ENCODE assay signal across 9 mouse cellular contexts in genomic region chr5:127947275-127947674, GRCm38 (mm10).
DNase-seq lines count a peak whose midpoint lies in the region; ATAC-seq and TF ChIP-seq lines count a peak whose summit lies in the region.
"Had no signal": no experiment of that assay in that cellular context is flagged by ENCODE, and none has a peak within 500 bp of the region (broad histone marks: within the 10 kb centered on the region; RNA-seq: fewer than 3 reads in every experiment).

No protein-coding gene starts in this region.

- DNase-seq in embryo, embryonic 10 days (ENCODE audit: low spot score) = peak; percentile 68
- no peak for DNase-seq in embryo, embryonic 9.5 days (ENCODE audit: extremely low spot score)
- no peak for DNase-seq in liver, embryonic 14.5 days (ENCODE audit: low read depth in 3 of 3, low spot score in 3 of 3)
- DNase-seq in liver = no peak
- DNase-seq in brain, adult 2 months (ENCODE audit: low read depth, low spot score) = peak; percentile 27
- DNase-seq in lung, postnatal 14 days = peak; percentile 28
- DNase-seq in thymus, postnatal 10 days (ENCODE audit: low spot score in 2 of 2) = no peak
- DNase-seq: gastrocnemius, postnatal 14 days had no signal

- H3K4me1 ChIP-seq in liver, embryonic 14.5 days (replicated peaks; ENCODE audit: control insufficient read depth in 2 of 2, insufficient read depth in 2 of 2, low read length in 1 of 2) = no peaks in the 10 kb centered on the region

- WGBS in liver, embryonic 14.5 days (ENCODE audit: insufficient replicate concordance) = 23% methylated on average over 8 of the region's 8 CpGs

- no peak overlapping the region for H3K27ac ChIP-seq in liver, embryonic 14.5 days

- TF ChIP-seq CTCF in liver, embryonic 14.5 days (IDR thresholded peaks at IDR 0.05; ENCODE audit: low read depth) = peak; percentile 39

- no peak overlapping the region for H3K4me3 ChIP-seq in liver, embryonic 14.5 days (ENCODE audit: insufficient read depth in 1 of 2, low read depth in 2 of 2, low read length in 2 of 2)

- H3K27me3 ChIP-seq in liver, embryonic 14.5 days (ENCODE audit: control insufficient read depth, insufficient read depth, low read length) = no peaks in the 10 kb centered on the region

- no peak overlapping the region for H3K9ac ChIP-seq in liver, embryonic 14.5 days (replicated peaks)

- no peak for TF ChIP-seq EP300 in liver, embryonic 14.5 days (IDR thresholded peaks at IDR 0.05; ENCODE audit: low read depth)

- no peak overlapping the region for H3K4me2 ChIP-seq in liver, embryonic 14.5 days (ENCODE audit: low read depth)

- no peaks in the 10 kb centered on the region for H3K9me3 ChIP-seq in liver, embryonic 14.5 days (ENCODE audit: control insufficient read depth, low read length)

- H3K36me3 ChIP-seq in liver, embryonic 14.5 days (replicated peaks; ENCODE audit: control insufficient read depth, insufficient read depth, low read depth) = no peaks in the 10 kb centered on the region

- ATAC-seq in liver, embryonic 14.5 days (ENCODE audit: insufficient read depth) = no peak
- no peak for ATAC-seq in inflammation-experienced regulatory T-cells, adult 6 months

Comparison
In these comparisons a context has a peak if more than half of its experiments do, and no peak if none do; other contexts are left out.
1. DNase-seq: peak in embryo, embryonic 10 days (single experiment), brain, adult 2 months (single experiment) and lung, postnatal 14 days (single experiment); none in embryo, embryonic 9.5 days (single experiment), liver, embryonic 14.5 days (0 of 3), liver (single experiment) and thymus, postnatal 10 days (0 of 2).